Mouse (Mus musculus) heart, postnatal 0 days (tissue): ENCODE data around the gene Ptprj.

Experiments
- CTCF ChIP-seq: IDR thresholded peaks from 2 replicates; pipeline ENCODE4 v1.5.1; 2016; ENCODE audit warnings: antibody characterized with exemption, control low read depth, low read depth
- EP300 ChIP-seq: IDR thresholded peaks from 2 replicates; pipeline ENCODE4 v1.6.1; 2016; ENCODE audit warnings: antibody characterized with exemption, low read depth

DNA sequence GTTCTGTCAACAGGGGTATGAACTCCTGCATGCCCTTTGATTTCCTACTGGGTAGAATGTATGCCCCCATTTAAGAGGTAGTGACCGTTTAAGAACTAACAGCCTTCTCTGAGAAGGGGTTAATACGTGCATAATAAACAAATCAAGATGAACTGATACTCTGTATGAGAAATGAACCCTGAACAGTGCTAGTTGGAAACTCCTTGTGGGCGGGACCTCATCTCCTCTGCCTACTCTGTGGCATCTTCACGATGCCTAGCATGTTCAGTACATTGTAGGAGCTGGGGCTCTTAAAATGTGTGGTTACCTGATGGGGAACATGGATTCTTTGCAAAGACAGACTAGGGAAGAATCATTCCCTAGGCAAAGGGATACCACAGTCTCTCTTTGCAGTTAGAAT lies 1.9 kb upstream of the Ptprj start:
- TF ChIP-seq CTCF (no peak), EP300 (no peak)
